20 mouse cellular contexts compared by ENCODE assay signal in the genomic region with DNA sequence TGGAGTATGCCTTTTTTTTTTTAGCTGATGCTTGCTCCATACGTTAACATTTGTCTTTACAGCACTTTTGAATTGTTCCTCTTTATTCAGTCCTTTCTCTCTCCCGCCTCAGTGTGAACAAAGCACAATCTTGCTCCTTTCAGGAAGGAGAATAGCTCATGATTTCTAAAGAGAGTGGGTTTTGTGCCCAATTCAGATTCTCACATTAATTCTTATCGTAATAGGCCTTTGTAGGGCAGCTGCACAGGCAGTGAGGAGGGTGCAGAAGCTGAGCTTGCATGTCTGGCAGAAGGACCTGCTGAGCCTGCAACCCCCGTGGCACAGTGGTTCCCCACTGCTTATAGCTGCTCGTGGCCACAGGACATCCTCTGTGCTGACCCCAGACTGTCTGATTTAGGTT.
DNase-seq lines count a peak whose midpoint lies in the region; ATAC-seq lines count a peak whose summit lies in the region.
"Had no signal": no experiment of that assay in that cellular context is flagged by ENCODE, and none has a peak within 500 bp of the region (broad histone marks: within the 10 kb centered on the region; RNA-seq: fewer than 3 reads in every experiment).

No protein-coding gene starts in this region.

- H3K4me3 ChIP-seq in forebrain, embryonic 14.5 days (ENCODE audit: low read depth, low read length), result no peak overlapping the region
- no peak overlapping the region for H3K4me3 ChIP-seq in forebrain, embryonic 12.5 days (replicated peaks)
- H3K4me3 ChIP-seq in megakaryocyte, embryonic 14.5 days (replicated peaks), result peak overlapping the region; percentile 50
- no peak overlapping the region for H3K4me3 ChIP-seq in forebrain, embryonic 16.5 days (replicated peaks; ENCODE audit: low read length)
- H3K4me3 ChIP-seq: embryonic facial prominence, embryonic 13.5 days; embryonic facial prominence, embryonic 15.5 days; erythroblast, embryonic 14.5 days had no signal

- no peak overlapping the region for H3K9ac ChIP-seq in forebrain, embryonic 14.5 days (ENCODE audit: low read length)
- no peak overlapping the region for H3K9ac ChIP-seq in forebrain, embryonic 12.5 days
- no peak overlapping the region for H3K9ac ChIP-seq in forebrain, embryonic 16.5 days (replicated peaks; ENCODE audit: low read depth, low read length)
- H3K9ac ChIP-seq: embryonic facial prominence, embryonic 13.5 days; embryonic facial prominence, embryonic 15.5 days had no signal

- peak; percentile 55 for DNase-seq in forebrain, embryonic 14.5 days (ENCODE audit: low spot score)
- no peak for DNase-seq in ovary, adult 18-20 months (ENCODE audit: low spot score)
- DNase-seq: adrenal gland, adult 2 months; adrenal gland, postnatal 10 days; adrenal gland, postnatal 25 days; cerebellum, adult 11 months; cerebellum, adult 18-20 months; cerebellum, adult 8-10 months; cerebellum, adult 9-11 months; cerebellum, postnatal 14 days; cerebellum, postnatal 36 days; embryo, embryonic 11 days had no signal

- 59% methylated on average over 5 of the region's 5 CpGs for WGBS in forebrain, embryonic 14.5 days
- 49% methylated on average over 5 of the region's 5 CpGs for WGBS in forebrain, embryonic 12.5 days
- 45% methylated on average over 5 of the region's 5 CpGs for WGBS in forebrain, embryonic 16.5 days

- peak; percentile 71 for ATAC-seq in forebrain, embryonic 14.5 days
- ATAC-seq in forebrain, embryonic 12.5 days (ENCODE audit: low FRiP score), result no peak
- ATAC-seq in megakaryocyte, adult 5-6 weeks (ENCODE audit: poor library complexity, severe bottlenecking), result no peak
- peak; percentile 73; the same call in 1 of the 2 replicates for ATAC-seq in forebrain, embryonic 16.5 days
- no peak for ATAC-seq in cerebellum, adult (ENCODE audit: insufficient number of reproducible peaks, low FRiP score, low TSS enrichment)

- H3K27ac ChIP-seq in forebrain, embryonic 14.5 days (ENCODE audit: low read depth, low read length), result no peak overlapping the region
- no peak overlapping the region for H3K27ac ChIP-seq in forebrain, embryonic 12.5 days
- H3K27ac ChIP-seq in forebrain, embryonic 16.5 days (ENCODE audit: low read length), result peak overlapping the region; percentile 9
- H3K27ac ChIP-seq: embryonic facial prominence, embryonic 13.5 days; embryonic facial prominence, embryonic 15.5 days had no signal

- H3K4me2 ChIP-seq in forebrain, embryonic 14.5 days (ENCODE audit: low read length), result no peak overlapping the region
- H3K4me2 ChIP-seq in forebrain, embryonic 12.5 days, result no peak overlapping the region
- H3K4me2 ChIP-seq in forebrain, embryonic 16.5 days (ENCODE audit: low read length), result no peak overlapping the region
- H3K4me2 ChIP-seq: embryonic facial prominence, embryonic 13.5 days; embryonic facial prominence, embryonic 15.5 days had no signal

- H3K9me3 ChIP-seq in forebrain, embryonic 14.5 days (replicated peaks; ENCODE audit: control insufficient read depth, low read length), result no peaks in the 10 kb centered on the region; the same call in 1 of the 2 replicates
- no peaks in the 10 kb centered on the region; the same call in 1 of the 2 replicates for H3K9me3 ChIP-seq in forebrain, embryonic 12.5 days
- H3K9me3 ChIP-seq in megakaryocyte, embryonic 14.5 days, result peaks cover 38% of the 10 kb centered on the region
- H3K9me3 ChIP-seq in forebrain, embryonic 16.5 days (ENCODE audit: control insufficient read depth, low read length), result peaks cover 4% of the 10 kb centered on the region; the same call in 1 of the 2 replicates
- H3K9me3 ChIP-seq: embryonic facial prominence, embryonic 13.5 days; embryonic facial prominence, embryonic 15.5 days had no signal

- H3K4me1 ChIP-seq in forebrain, embryonic 14.5 days (ENCODE audit: control insufficient read depth, insufficient read depth, low read length), result no peaks in the 10 kb centered on the region
- no peaks in the 10 kb centered on the region for H3K4me1 ChIP-seq in forebrain, embryonic 12.5 days
- H3K4me1 ChIP-seq in megakaryocyte, embryonic 14.5 days, result no peaks in the 10 kb centered on the region
- no peaks in the 10 kb centered on the region for H3K4me1 ChIP-seq in forebrain, embryonic 16.5 days (replicated peaks; ENCODE audit: control insufficient read depth, insufficient read depth, low read length)

- H3K27me3 ChIP-seq in forebrain, embryonic 14.5 days (replicated peaks; ENCODE audit: control insufficient read depth, insufficient read depth, low read length), result no peaks in the 10 kb centered on the region
- H3K27me3 ChIP-seq in forebrain, embryonic 12.5 days, result no peaks in the 10 kb centered on the region
- no peaks in the 10 kb centered on the region for H3K27me3 ChIP-seq in megakaryocyte, embryonic 14.5 days (replicated peaks)
- H3K27me3 ChIP-seq in forebrain, embryonic 16.5 days (replicated peaks; ENCODE audit: control insufficient read depth, insufficient read depth, low read length), result no peaks in the 10 kb centered on the region
- H3K27me3 ChIP-seq: embryonic facial prominence, embryonic 13.5 days; embryonic facial prominence, embryonic 15.5 days had no signal

- H3K36me3 ChIP-seq in forebrain, embryonic 14.5 days (ENCODE audit: control insufficient read depth, insufficient read depth, low read length), result no peaks in the 10 kb centered on the region
- H3K36me3 ChIP-seq in forebrain, embryonic 12.5 days (replicated peaks), result no peaks in the 10 kb centered on the region
- no peaks in the 10 kb centered on the region for H3K36me3 ChIP-seq in megakaryocyte, embryonic 14.5 days (replicated peaks; ENCODE audit: low read length)
- H3K36me3 ChIP-seq in forebrain, embryonic 16.5 days (ENCODE audit: control insufficient read depth, insufficient read depth), result no peaks in the 10 kb centered on the region
- H3K36me3 ChIP-seq: embryonic facial prominence, embryonic 13.5 days; embryonic facial prominence, embryonic 15.5 days had no signal

Comparison
In these comparisons a context has a peak if more than half of its experiments do, and no peak if none do; other contexts are left out.
1. ATAC-seq: peak in forebrain, embryonic 14.5 days (single experiment) and forebrain, embryonic 16.5 days (single experiment); none in forebrain, embryonic 12.5 days (single experiment), megakaryocyte, adult 5-6 weeks (single experiment) and cerebellum, adult (single experiment).